In genomic region chr16:6430981-6431380, GRCm38 (mm10) we compare ENCODE assay signal across 14 mouse cellular contexts.
DNase-seq lines count a peak whose midpoint lies in the region; ATAC-seq and TF ChIP-seq lines count a peak whose summit lies in the region.
"Had no signal": no experiment of that assay in that cellular context is flagged by ENCODE, and none has a peak within 500 bp of the region (broad histone marks: within the 10 kb centered on the region; RNA-seq: fewer than 3 reads in every experiment).

No protein-coding gene starts in this region.

- no peaks in the 10 kb centered on the region for H3K36me3 ChIP-seq in hindbrain, postnatal 0 days (ENCODE audit: insufficient read depth, low read length)
- no peaks in the 10 kb centered on the region for H3K36me3 ChIP-seq in hindbrain, embryonic 16.5 days (ENCODE audit: control insufficient read depth, insufficient read depth, low read length)
- no peaks in the 10 kb centered on the region for H3K36me3 ChIP-seq in intestine, postnatal 0 days (ENCODE audit: control insufficient read depth, insufficient read depth)
- no peaks in the 10 kb centered on the region for H3K36me3 ChIP-seq in heart, adult 2 months (ENCODE audit: control insufficient read depth, insufficient read depth, low read length)
- H3K36me3 ChIP-seq: midbrain, embryonic 15.5 days had no signal

- H3K4me3 ChIP-seq in hindbrain, postnatal 0 days (ENCODE audit: low read length), result no peak overlapping the region
- no peak overlapping the region for H3K4me3 ChIP-seq in hindbrain, embryonic 16.5 days (ENCODE audit: low read length)
- no peak overlapping the region for H3K4me3 ChIP-seq in intestine, postnatal 0 days (ENCODE audit: low read depth, low read length)
- no peak overlapping the region for H3K4me3 ChIP-seq in heart, adult 2 months
- H3K4me3 ChIP-seq: midbrain, embryonic 15.5 days had no signal

- H3K9me3 ChIP-seq in hindbrain, postnatal 0 days (ENCODE audit: low read length), result no peaks in the 10 kb centered on the region
- no peaks in the 10 kb centered on the region for H3K9me3 ChIP-seq in hindbrain, embryonic 16.5 days (ENCODE audit: control insufficient read depth, low read length)
- H3K9me3 ChIP-seq in intestine, postnatal 0 days (ENCODE audit: control insufficient read depth), result no peaks in the 10 kb centered on the region
- H3K9me3 ChIP-seq: midbrain, embryonic 15.5 days had no signal

- no peak overlapping the region for H3K4me2 ChIP-seq in hindbrain, postnatal 0 days (ENCODE audit: low read depth, low read length)
- no peak overlapping the region for H3K4me2 ChIP-seq in hindbrain, embryonic 16.5 days (ENCODE audit: low read length)
- H3K4me2 ChIP-seq in intestine, postnatal 0 days (replicated peaks; ENCODE audit: low read depth), result no peak overlapping the region
- H3K4me2 ChIP-seq: liver, embryonic 11.5 days; midbrain, embryonic 15.5 days had no signal

- TF ChIP-seq POLR2A in heart, adult 2 months (IDR thresholded peaks at IDR 0.05; ENCODE audit: insufficient read depth, low read depth, low read length), result no peak

- H3K4me1 ChIP-seq in hindbrain, postnatal 0 days (ENCODE audit: insufficient read depth, low read length), result 0 out of 2 replicates have a peak, but pooled peaks cover 2% of the 10 kb centered on the region
- no peaks in the 10 kb centered on the region; the same call in 1 of the 2 replicates for H3K4me1 ChIP-seq in hindbrain, embryonic 16.5 days (ENCODE audit: control insufficient read depth, insufficient read depth, low read depth, low read length)
- no peaks in the 10 kb centered on the region for H3K4me1 ChIP-seq in intestine, postnatal 0 days (replicated peaks; ENCODE audit: control insufficient read depth, insufficient read depth, low read length)
- no peaks in the 10 kb centered on the region for H3K4me1 ChIP-seq in heart, adult 2 months (ENCODE audit: control insufficient read depth, insufficient read depth, low read length)
- H3K4me1 ChIP-seq: midbrain, embryonic 15.5 days had no signal

- 84% methylated on average over 2 of the region's 2 CpGs for WGBS in hindbrain, postnatal 0 days
- WGBS in hindbrain, embryonic 16.5 days, result 92% methylated on average over 2 of the region's 2 CpGs
- WGBS in intestine, postnatal 0 days, result 77% methylated on average over 2 of the region's 2 CpGs
- whole genome bisulfite sequencing in heart, adult 2 months, result 68% methylated on average over 2 of the region's 2 CpGs

- H3K9ac ChIP-seq in hindbrain, postnatal 0 days (replicated peaks; ENCODE audit: low read length), result no peak overlapping the region
- no peak overlapping the region for H3K9ac ChIP-seq in hindbrain, embryonic 16.5 days (ENCODE audit: low read depth, low read length)
- no peak overlapping the region for H3K9ac ChIP-seq in intestine, postnatal 0 days (ENCODE audit: low read depth, low read length)
- H3K9ac ChIP-seq in heart, adult 2 months (ENCODE audit: low read depth, low read length), result no peak overlapping the region
- H3K9ac ChIP-seq: midbrain, embryonic 15.5 days had no signal

- H3K27ac ChIP-seq in hindbrain, postnatal 0 days, result no peak overlapping the region
- no peak overlapping the region for H3K27ac ChIP-seq in hindbrain, embryonic 16.5 days (ENCODE audit: low read depth, low read length)
- H3K27ac ChIP-seq in intestine, postnatal 0 days (ENCODE audit: low read depth, low read length), result no peak overlapping the region
- H3K27ac ChIP-seq in heart, adult 2 months, result no peak overlapping the region
- H3K27ac ChIP-seq: midbrain, embryonic 15.5 days had no signal

- no peaks in the 10 kb centered on the region for H3K79me2 ChIP-seq in heart, adult 2 months (replicated peaks; ENCODE audit: control insufficient read depth, insufficient read depth, low read length)

- TF ChIP-seq EP300 in heart, adult 2 months (IDR thresholded peaks at IDR 0.05; ENCODE audit: insufficient read depth, low read depth, low read length), result no peak

- intact Hi-C loops in heart, adult 2 months (cut with DNase I), result no loop called here

- peak; percentile 48 for DNase-seq in hindbrain, postnatal 0 days (ENCODE audit: low spot score)
- DNase-seq in cerebellum, adult 18-20 months, result peak; percentile 64 to 69
- DNase-seq in frontal cortex, postnatal 10 days (ENCODE audit: low spot score in 2 of 2), result peak; percentile 23 to 31
- DNase-seq in right cerebral cortex, postnatal 10 days (ENCODE audit: low spot score in 2 of 2), result peak; percentile 55 to 80
- no peak for DNase-seq in heart, adult 2 months
- no peak for DNase-seq in kidney, adult 11 months
- DNase-seq: kidney, adult 9 months; lung, postnatal 36 days; thymus, postnatal 14 days had no signal

- peak; percentile 50 for TF ChIP-seq CTCF in hindbrain, postnatal 0 days (IDR thresholded peaks at IDR 0.05; ENCODE audit: low read depth)
- no peak for TF ChIP-seq CTCF in intestine, postnatal 0 days (IDR thresholded peaks at IDR 0.05; ENCODE audit: low read depth)
- no peak for TF ChIP-seq CTCF in heart, adult 2 months (IDR thresholded peaks at IDR 0.05)

- no peak for ATAC-seq in hindbrain, postnatal 0 days
- no peak for ATAC-seq in hindbrain, embryonic 16.5 days
- no peak for ATAC-seq in intestine, postnatal 0 days
- ATAC-seq: forebrain, embryonic 14.5 days; midbrain, embryonic 15.5 days had no signal

- no peaks in the 10 kb centered on the region for H3K27me3 ChIP-seq in hindbrain, postnatal 0 days (ENCODE audit: insufficient read depth, low read length)
- no peaks in the 10 kb centered on the region for H3K27me3 ChIP-seq in hindbrain, embryonic 16.5 days (replicated peaks; ENCODE audit: control insufficient read depth, insufficient read depth, low read length)
- H3K27me3 ChIP-seq in intestine, postnatal 0 days (replicated peaks; ENCODE audit: control insufficient read depth, insufficient read depth, low read length), result no peaks in the 10 kb centered on the region
- H3K27me3 ChIP-seq in heart, adult 2 months (ENCODE audit: control insufficient read depth, insufficient read depth, low read length), result no peaks in the 10 kb centered on the region
- H3K27me3 ChIP-seq: midbrain, embryonic 15.5 days had no signal

Comparison
In these comparisons a context has a peak if more than half of its experiments do, and no peak if none do; other contexts are left out.
1. DNase-seq: peak in hindbrain, postnatal 0 days (single experiment), cerebellum, adult 18-20 months (2 of 2), frontal cortex, postnatal 10 days (2 of 2) and right cerebral cortex, postnatal 10 days (2 of 2); none in heart, adult 2 months (0 of 2) and kidney, adult 11 months (single experiment).